Mouse (Mus musculus): ENCODE data around the gene Itpr1.

The Itpr1 gene

GRCm38 (mm10) chr6:108445006-108445405 is 232.1 kb downstream of the Itpr1 start:
- DNase-seq (ENCODE audit: low spot score): no peak

GRCm38 (mm10) chr6:108446766-108447165 is 233.9 kb downstream of the Itpr1 start:
- no peak for DNase-seq (ENCODE audit: low spot score)

GRCm38 (mm10) chr6:108447179-108447845 is 234.4 kb downstream of the Itpr1 start:
- DNase-seq (ENCODE audit: low spot score): no peak

GRCm38 (mm10) chr6:108448016-108448735 is 235.3 kb downstream of the Itpr1 start:
- no peak for DNase-seq (ENCODE audit: low spot score)

- DNase-seq (ENCODE audit: low spot score): no peak
Measured at GRCm38 (mm10) chr6:108448864-108449263, 236.0 kb downstream of the Itpr1 start.

- DNase-seq (ENCODE audit: low spot score): no peak
Measured at GRCm38 (mm10) chr6:108451536-108451935, 238.6 kb downstream of the Itpr1 start.

GRCm38 (mm10) chr6:108453618-108454017 is 240.7 kb downstream of the Itpr1 start:
- DNase-seq (ENCODE audit: low spot score): no peak

GRCm38 (mm10) chr6:108454061-108454891 is 241.4 kb downstream of the Itpr1 start:
- DNase-seq (ENCODE audit: low spot score): no peak

GRCm38 (mm10) chr6:108454979-108455836 is 242.3 kb downstream of the Itpr1 start:
- no peak for DNase-seq (ENCODE audit: low spot score)

- DNase-seq (ENCODE audit: low spot score): no peak
Measured at GRCm38 (mm10) chr6:108456231-108457062, 243.6 kb downstream of the Itpr1 start.

GRCm38 (mm10) chr6:108457063-108457405 is 244.1 kb downstream of the Itpr1 start:
- no peak for DNase-seq (ENCODE audit: low spot score)

- DNase-seq (ENCODE audit: low spot score): no peak
Measured at GRCm38 (mm10) chr6:108457516-108458181, 244.8 kb downstream of the Itpr1 start.

- DNase-seq (ENCODE audit: low spot score): no peak
Measured at GRCm38 (mm10) chr6:108458182-108458571, 245.3 kb downstream of the Itpr1 start.

- no peak for DNase-seq (ENCODE audit: low spot score)
Measured at GRCm38 (mm10) chr6:108458826-108459225, 245.9 kb downstream of the Itpr1 start.

GRCm38 (mm10) chr6:108464308-108464979 is 251.5 kb downstream of the Itpr1 start:
- DNase-seq (ENCODE audit: low spot score): no peak

GRCm38 (mm10) chr6:108465159-108465558 is 252.3 kb downstream of the Itpr1 start:
- DNase-seq (ENCODE audit: low spot score): no peak

GRCm38 (mm10) chr6:108466061-108466531 is 253.2 kb downstream of the Itpr1 start:
- no peak for DNase-seq (ENCODE audit: low spot score)

GRCm38 (mm10) chr6:108467597-108467996 is 254.7 kb downstream of the Itpr1 start:
- DNase-seq (ENCODE audit: low spot score): no peak

GRCm38 (mm10) chr6:108468226-108468825 is 255.4 kb downstream of the Itpr1 start:
- no peak for DNase-seq (ENCODE audit: low spot score)
